Mouse (Mus musculus) liver, embryonic 15.5 days (tissue): Measurements from ENCODE around the gene Gm17364. TPM values are rescaled to one million over a fixed set of nuclear protein-coding genes. Genes with fewer than 3 reads are reported as not detected.

Experiments
- ATAC-seq: fragments of 200-750 bp; cut with Nextera tagmentation; 2 replicates; pipeline ENCODE4 v1.8.0; 2017; ENCODE audit warnings: moderate number of reproducible peaks, mild to moderate bottlenecking, moderate library complexity; ENCODE audit not compliant: insufficient read depth
- H3K27ac ChIP-seq: fragments of 300-500 bp; sonication (generic); replicated peaks from 2 replicates; pipeline ENCODE4 v1.5.1; 2015; ENCODE audit warnings: mild to moderate bottlenecking, inconsistent platforms
- H3K27me3 ChIP-seq: fragments of 300-500 bp; sonication (generic); 2 replicates; pipeline ENCODE4 v1.6.1; 2015; ENCODE audit warnings: mild to moderate bottlenecking, inconsistent platforms
- H3K36me3 ChIP-seq: fragments of 300-500 bp; sonication (generic); replicated peaks from 2 replicates; pipeline ENCODE4 v1.6.1; 2015; ENCODE audit warnings: moderate library complexity, mild to moderate bottlenecking, inconsistent platforms
- H3K4me1 ChIP-seq: fragments of 300-500 bp; sonication (generic); replicated peaks from 2 replicates; pipeline ENCODE4 v1.6.1; 2015; ENCODE audit warnings: inconsistent platforms
- H3K4me2 ChIP-seq: fragments of 300-500 bp; sonication (generic); 2 replicates; pipeline ENCODE4 v1.6.1; 2015; ENCODE audit warnings: moderate library complexity, mild to moderate bottlenecking, inconsistent platforms
- H3K4me3 ChIP-seq: fragments of 300-500 bp; sonication (generic); replicated peaks from 2 replicates; pipeline ENCODE4 v1.5.1; 2015; ENCODE audit warnings: mild to moderate bottlenecking, inconsistent platforms
- H3K9ac ChIP-seq: fragments of 300-500 bp; sonication (generic); 2 replicates; pipeline ENCODE4 v1.6.1; 2015; ENCODE audit warnings: moderate library complexity, mild to moderate bottlenecking, inconsistent platforms
- H3K9me3 ChIP-seq: fragments of 300-500 bp; sonication (generic); replicated peaks from 2 replicates; pipeline ENCODE4 v1.6.1; 2016; ENCODE audit warnings: inconsistent platforms
- WGBS: fragments of 180-500 bp; shearing (Covaris S2); methylation state at CpG from one replicate; pipeline ENCODE4 v1.1.7; 2015; ENCODE audit warnings: mixed read lengths; ENCODE audit not compliant: insufficient replicate concordance; 5-methylcytosine and 5-hydroxymethylcytosine counted together
- polyA plus RNA-seq: library from polyadenylated mRNA; unstranded; fragments of >200 nt; fragmentation: Nextera tagmentation; extraction: Ambion mirVana; gene quantifications from 2 replicates; pipeline ENCODE4 v1.2.1, GENCODE M21; 2015

Gene Gm17364
- polyA plus RNA-seq, 1 experiment from 2014 or later = not detected

- 0 out of 2 replicates have a peak overlapping the region, but pooled peaks have one; percentile 2 for H3K9ac ChIP-seq
- 47% methylated on average over 13 of the region's 13 CpGs for WGBS
- H3K4me3 ChIP-seq = peak overlapping the region; percentile 43
- peaks cover 7% of the 10 kb centered on the region for H3K4me1 ChIP-seq
- peaks cover 4% of the 10 kb centered on the region; the same call in 1 of the 2 replicates for H3K27me3 ChIP-seq
- peak; percentile 57 for ATAC-seq
- peak overlapping the region; percentile 45; the same call in 1 of the 2 replicates for H3K4me2 ChIP-seq
- H3K9me3 ChIP-seq = no peaks in the 10 kb centered on the region
- H3K27ac ChIP-seq = peak overlapping the region; percentile 76
- H3K36me3 ChIP-seq = no peaks in the 10 kb centered on the region
Observed at GRCm38 (mm10) chr13:41235845-41236741, 37.7 kb downstream of the Gm17364 start.

- H3K27ac ChIP-seq = no peak overlapping the region
- H3K4me1 ChIP-seq = peaks cover 7% of the 10 kb centered on the region
- no peaks in the 10 kb centered on the region for H3K9me3 ChIP-seq
- no peak for ATAC-seq
- H3K9ac ChIP-seq = no peak overlapping the region
- no peak overlapping the region for H3K4me2 ChIP-seq
- peaks cover 3% of the 10 kb centered on the region; the same call in 1 of the 2 replicates for H3K27me3 ChIP-seq
- 58% methylated on average over 6 of the region's 6 CpGs for WGBS
- H3K36me3 ChIP-seq = no peaks in the 10 kb centered on the region
- no peak overlapping the region for H3K4me3 ChIP-seq
Observed at GRCm38 (mm10) chr13:41235181-41235580, 38.6 kb downstream of the Gm17364 start.

GRCm38 (mm10) chr13:41233241-41233640 is 40.5 kb downstream of the Gm17364 start:
- peaks cover 7% of the 10 kb centered on the region for H3K4me1 ChIP-seq
- H3K27me3 ChIP-seq = no peaks in the 10 kb centered on the region
- no peak overlapping the region for H3K9ac ChIP-seq
- H3K27ac ChIP-seq = no peak overlapping the region
- no peak overlapping the region for H3K4me2 ChIP-seq
- H3K9me3 ChIP-seq = no peaks in the 10 kb centered on the region
- H3K4me3 ChIP-seq = no peak overlapping the region
- H3K36me3 ChIP-seq = no peaks in the 10 kb centered on the region
- no peak for ATAC-seq
- WGBS = 63% methylated on average over 7 of the region's 7 CpGs

- no peak overlapping the region for H3K4me3 ChIP-seq
- H3K9ac ChIP-seq = no peak overlapping the region
- WGBS = 79% methylated on average over 15 of the region's 15 CpGs
- no peaks in the 10 kb centered on the region for H3K9me3 ChIP-seq
- no peak for ATAC-seq
- no peak overlapping the region for H3K27ac ChIP-seq
- H3K36me3 ChIP-seq = no peaks in the 10 kb centered on the region
- H3K27me3 ChIP-seq = no peaks in the 10 kb centered on the region
- peaks cover 7% of the 10 kb centered on the region for H3K4me1 ChIP-seq
- H3K4me2 ChIP-seq = no peak overlapping the region
Observed at GRCm38 (mm10) chr13:41232209-41232608, 41.6 kb downstream of the Gm17364 start.

GRCm38 (mm10) chr13:41231389-41231983 is 42.3 kb downstream of the Gm17364 start:
- 73% methylated on average over 12 of the region's 12 CpGs for WGBS
- Histone ChIP-seq H3K27ac (no peak overlapping the region), H3K4me1 (peaks cover 7% of the 10 kb centered on the region), H3K27me3 (no peaks in the 10 kb centered on the region), H3K9me3 (no peaks in the 10 kb centered on the region), H3K4me2 (no peak overlapping the region), H3K9ac (no peak overlapping the region), H3K4me3 (no peak overlapping the region), H3K36me3 (no peaks in the 10 kb centered on the region)
- ATAC-seq = no peak

- Histone ChIP-seq H3K4me3 (no peak overlapping the region), H3K27me3 (no peaks in the 10 kb centered on the region), H3K9me3 (no peaks in the 10 kb centered on the region), H3K36me3 (no peaks in the 10 kb centered on the region), H3K9ac (no peak overlapping the region), H3K27ac (no peak overlapping the region), H3K4me1 (peaks cover 7% of the 10 kb centered on the region), H3K4me2 (no peak overlapping the region)
- 27% methylated on average over 5 of the region's 5 CpGs for WGBS
- ATAC-seq = no peak
Observed at GRCm38 (mm10) chr13:41230256-41230655, 43.5 kb downstream of the Gm17364 start.

GRCm38 (mm10) chr13:41228060-41228459 is 45.7 kb downstream of the Gm17364 start:
- Histone ChIP-seq H3K9me3 (no peaks in the 10 kb centered on the region), H3K36me3 (no peaks in the 10 kb centered on the region), H3K27ac (no peak overlapping the region), H3K9ac (no peak overlapping the region), H3K4me2 (no peak overlapping the region), H3K4me1 (no peaks in the 10 kb centered on the region), H3K27me3 (no peaks in the 10 kb centered on the region), H3K4me3 (no peak overlapping the region)
- 52% methylated on average over 5 of the region's 5 CpGs for WGBS
- no peak for ATAC-seq

- no peak overlapping the region for H3K4me3 ChIP-seq
- H3K4me2 ChIP-seq = no peak overlapping the region
- no peaks in the 10 kb centered on the region for H3K36me3 ChIP-seq
- 48% methylated on average over 5 of the region's 5 CpGs for WGBS
- no peak for ATAC-seq
- no peaks in the 10 kb centered on the region for H3K27me3 ChIP-seq
- no peaks in the 10 kb centered on the region for H3K9me3 ChIP-seq
- no peaks in the 10 kb centered on the region for H3K4me1 ChIP-seq
- H3K9ac ChIP-seq = no peak overlapping the region
- no peak overlapping the region for H3K27ac ChIP-seq
Observed at GRCm38 (mm10) chr13:41226513-41226912, 47.3 kb downstream of the Gm17364 start.

Other genes with a start within 250 kb of the Gm17364 start
- gene Mak, start 194.3 kb downstream of the Gm17364 start, polyA plus RNA-seq = 0.10 and 0.31 TPM in 2 replicates
- gene Gcm2, start 162.9 kb downstream of the Gm17364 start, polyA plus RNA-seq = not detected in 2 replicates
- gene Sycp2l, start 159.7 kb downstream of the Gm17364 start, polyA plus RNA-seq = not detected in 2 replicates
- 42.5 and 44.7 TPM in 2 replicates for gene Elovl2, start 53.6 kb downstream of the Gm17364 start, polyA plus RNA-seq
- 4.1 and 4.6 TPM in 2 replicates for gene Smim13, start 24.1 kb downstream of the Gm17364 start, polyA plus RNA-seq
- 4.0 and 5.2 TPM in 2 replicates for gene Nedd9, start 213.4 kb upstream of the Gm17364 start, polyA plus RNA-seq